Mouse (Mus musculus) neural tube, embryonic 14.5 days (tissue): ENCODE data around the gene Slc41a2. TPM values are rescaled to one million over a fixed set of nuclear protein-coding genes. Genes with fewer than 3 reads are reported as not detected.
A peak's percentile ranks its signal among the peaks of the same experiment; 100 is the strongest.
"Not testable (repeated sequence)": the region's sequence is repeated elsewhere in the genome, so short reads cannot be mapped to it uniquely, and the experiment has no call there.

ENCODE experiments used
- ATAC-seq: fragments of 200-750 bp; cut with Nextera tagmentation; 2 replicates; pipeline ENCODE4 v1.8.0; 2017; ENCODE audit warnings: low read depth, mild to moderate bottlenecking, moderate TSS enrichment, moderate library complexity
- H3K27ac ChIP-seq: fragments of 300-500 bp; sonication (generic); 2 replicates; pipeline ENCODE4 v1.5.1; 2014; ENCODE audit warnings: low read depth, mild to moderate bottlenecking, control low read depth, low read length, moderate library complexity, mixed read lengths
- H3K27me3 ChIP-seq: fragments of 300-500 bp; sonication (generic); 2 replicates; pipeline ENCODE4 v1.6.1; 2014; ENCODE audit warnings: low read length; ENCODE audit not compliant: control insufficient read depth, insufficient read depth
- H3K36me3 ChIP-seq: fragments of 300-500 bp; sonication (generic); 2 replicates; pipeline ENCODE4 v1.6.1; 2014; ENCODE audit warnings: low read length, mixed read lengths; ENCODE audit not compliant: control insufficient read depth, insufficient read depth
- H3K4me1 ChIP-seq: fragments of 300-500 bp; sonication (generic); 2 replicates; pipeline ENCODE4 v1.6.1; 2014; ENCODE audit warnings: low read length; ENCODE audit not compliant: control insufficient read depth, insufficient read depth
- H3K4me2 ChIP-seq: fragments of 300-500 bp; sonication (generic); 2 replicates; pipeline ENCODE4 v1.6.1; 2014; ENCODE audit warnings: mild to moderate bottlenecking, low read depth, low read length, control low read depth
- H3K4me3 ChIP-seq: fragments of 300-500 bp; sonication (generic); 2 replicates; pipeline ENCODE4 v1.5.1; 2014; ENCODE audit warnings: low read depth, low read length, control low read depth, mixed read lengths
- H3K9ac ChIP-seq: fragments of 300-500 bp; sonication (generic); replicated peaks from 2 replicates; pipeline ENCODE4 v1.6.1; 2014; ENCODE audit warnings: low read depth, mild to moderate bottlenecking, control low read depth, low read length, mixed read lengths
- H3K9me3 ChIP-seq: fragments of 300-500 bp; sonication (generic); 2 replicates; pipeline ENCODE4 v1.6.1; 2016; ENCODE audit warnings: low read length; ENCODE audit not compliant: control insufficient read depth
- WGBS: fragments of 180-500 bp; shearing (Covaris S2); extraction: QIAGEN DNeasy Blood & Tissue Kit; methylation state at CpG from one replicate; pipeline ENCODE4 v1.1.7; 2014; 5-methylcytosine and 5-hydroxymethylcytosine counted together
- polyA plus RNA-seq: library from polyadenylated mRNA; unstranded; fragments of >200 nt; fragmentation: Nextera tagmentation; extraction: Ambion mirVana; gene quantifications from 2 replicates; pipeline ENCODE4 v1.2.1, GENCODE M21; 2014

The Slc41a2 gene
- polyA plus RNA-seq, 1 experiment from 2014 or later, result 14.1 TPM

- 89% methylated on average over 4 of the region's 4 CpGs for WGBS
- ATAC-seq, result no peak
- peak overlapping the region; percentile 62 for H3K27ac ChIP-seq
- no peaks in the 10 kb centered on the region for H3K27me3 ChIP-seq
- peak overlapping the region; percentile 76 for H3K4me2 ChIP-seq
- H3K9ac ChIP-seq, result peak overlapping the region; percentile 41; the same call in 1 of the 2 replicates
- H3K36me3 ChIP-seq, result peaks cover 6% of the 10 kb centered on the region; the same call in 1 of the 2 replicates
- peaks cover 11% of the 10 kb centered on the region for H3K4me1 ChIP-seq
- H3K4me3 ChIP-seq, result peak overlapping the region; percentile 70
- H3K9me3 ChIP-seq, result no peaks in the 10 kb centered on the region
Measured at GRCm38 (mm10) chr10:83359451-83359850, 21.8 kb upstream of the Slc41a2 start.

GRCm38 (mm10) chr10:83356416-83356815, 18.7 kb upstream of the Slc41a2 start:
- 88% methylated on average over 12 of the region's 12 CpGs for WGBS
- Histone ChIP-seq H3K4me2 (no peak overlapping the region), H3K36me3 (no peaks in the 10 kb centered on the region), H3K27ac (no peak overlapping the region), H3K9me3 (no peaks in the 10 kb centered on the region), H3K4me1 (peaks cover 6% of the 10 kb centered on the region), H3K9ac (no peak overlapping the region), H3K27me3 (no peaks in the 10 kb centered on the region), H3K4me3 (no peak overlapping the region)
- ATAC-seq, result no peak

DNA sequence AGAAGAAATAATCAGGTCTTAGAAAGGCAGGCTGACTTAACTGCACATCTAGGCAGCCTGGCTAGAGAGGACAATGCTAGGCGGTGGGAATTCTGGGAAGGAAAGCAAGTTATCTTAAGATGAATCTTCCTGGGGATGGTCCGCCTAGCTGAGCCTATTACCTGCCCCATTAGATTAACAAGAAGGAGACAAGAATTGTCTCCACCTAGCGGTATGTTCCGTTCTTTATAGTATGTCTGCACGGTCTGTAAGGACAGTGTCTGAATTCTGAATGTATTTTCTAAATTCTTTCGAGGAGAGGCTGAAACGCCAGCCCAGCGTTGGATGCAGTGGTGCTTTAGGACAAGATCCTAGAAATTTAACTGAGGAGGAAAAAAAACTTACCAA, 16.6 kb upstream of the Slc41a2 start:
- Histone ChIP-seq H3K9me3 (no peaks in the 10 kb centered on the region), H3K36me3 (no peaks in the 10 kb centered on the region), H3K4me2 (no peak overlapping the region), H3K4me1 (no peaks in the 10 kb centered on the region), H3K27me3 (no peaks in the 10 kb centered on the region), H3K9ac (no peak overlapping the region), H3K27ac (no peak overlapping the region), H3K4me3 (no peak overlapping the region)
- 66% methylated on average over 8 of the region's 8 CpGs for WGBS
- no peak for ATAC-seq

GRCm38 (mm10) chr10:83353680-83354332, 16.1 kb upstream of the Slc41a2 start:
- no peak for ATAC-seq
- Histone ChIP-seq H3K9me3 (no peaks in the 10 kb centered on the region), H3K9ac (no peak overlapping the region), H3K4me2 (no peak overlapping the region), H3K4me1 (no peaks in the 10 kb centered on the region), H3K27me3 (no peaks in the 10 kb centered on the region), H3K27ac (no peak overlapping the region), H3K36me3 (no peaks in the 10 kb centered on the region), H3K4me3 (no peak overlapping the region)
- WGBS, result 62% methylated on average over 14 of the region's 14 CpGs

DNA sequence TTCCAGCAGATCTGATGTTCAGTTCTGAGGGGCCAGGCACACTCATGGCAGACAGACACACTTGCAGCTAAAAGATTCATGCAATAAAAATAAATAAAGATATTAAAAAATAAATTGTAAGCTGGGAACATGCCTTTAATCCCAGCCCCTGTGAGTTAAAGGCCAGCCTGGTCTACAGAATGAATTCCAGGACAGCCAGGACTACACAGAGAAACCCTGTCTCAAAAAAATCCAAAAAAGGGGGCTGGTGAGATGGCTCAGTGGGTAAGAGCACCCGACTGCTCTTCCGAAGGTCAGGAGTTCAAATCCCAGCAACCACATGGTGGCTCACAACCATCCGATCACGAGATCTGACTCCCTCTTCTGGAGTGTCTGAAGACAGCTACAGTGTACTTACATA, 14.1 kb upstream of the Slc41a2 start:
- H3K9me3 ChIP-seq, H3K4me3 ChIP-seq, H3K27ac ChIP-seq, H3K4me1 ChIP-seq, H3K36me3 ChIP-seq, H3K9ac ChIP-seq, ATAC-seq, H3K4me2 ChIP-seq, H3K27me3 ChIP-seq: not testable (repeated sequence)
- WGBS, result 86% methylated on average over 3 of the region's 4 CpGs

- WGBS, result 97% methylated on average over 2 of the region's 2 CpGs
- Histone ChIP-seq H3K4me1 (no peaks in the 10 kb centered on the region), H3K36me3 (no peaks in the 10 kb centered on the region), H3K9me3 (no peaks in the 10 kb centered on the region), H3K9ac (no peak overlapping the region), H3K27me3 (no peaks in the 10 kb centered on the region), H3K27ac (no peak overlapping the region), H3K4me2 (no peak overlapping the region), H3K4me3 (no peak overlapping the region)
- ATAC-seq, result no peak
Measured at GRCm38 (mm10) chr10:83350689-83351088, 13.0 kb upstream of the Slc41a2 start.

GRCm38 (mm10) chr10:83347494-83347893, 9.8 kb upstream of the Slc41a2 start:
- WGBS, result 37% methylated on average over 7 of the region's 7 CpGs
- no peaks in the 10 kb centered on the region for H3K9me3 ChIP-seq
- H3K9ac ChIP-seq, result no peak overlapping the region
- no peak for ATAC-seq
- no peak overlapping the region for H3K4me3 ChIP-seq
- no peak overlapping the region for H3K27ac ChIP-seq
- no peak overlapping the region for H3K4me2 ChIP-seq
- H3K27me3 ChIP-seq, result no peaks in the 10 kb centered on the region
- H3K36me3 ChIP-seq, result no peaks in the 10 kb centered on the region
- H3K4me1 ChIP-seq, result no peaks in the 10 kb centered on the region

DNA sequence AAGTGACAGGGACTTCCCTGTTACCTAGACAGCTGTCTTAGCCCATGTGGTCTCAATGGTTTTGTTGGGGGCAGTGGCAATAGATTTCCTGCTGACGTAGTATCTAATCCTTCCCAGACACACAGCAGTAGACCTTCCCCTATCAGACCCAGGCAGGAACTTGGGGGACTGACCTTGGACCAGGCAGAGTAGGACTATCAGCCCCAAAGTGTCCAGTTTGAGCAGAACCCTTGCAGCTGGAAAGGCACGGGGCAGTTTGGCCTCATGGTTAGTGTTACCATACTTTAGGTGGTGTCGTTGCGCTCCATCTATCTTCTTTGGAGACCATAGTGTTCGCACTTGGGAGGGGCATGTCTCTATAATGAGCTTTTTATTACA, 8.7 kb upstream of the Slc41a2 start:
- Histone ChIP-seq H3K4me3 (no peak overlapping the region), H3K27me3 (no peaks in the 10 kb centered on the region), H3K36me3 (no peaks in the 10 kb centered on the region), H3K4me1 (no peaks in the 10 kb centered on the region), H3K4me2 (no peak overlapping the region), H3K9me3 (no peaks in the 10 kb centered on the region), H3K9ac (no peak overlapping the region), H3K27ac (no peak overlapping the region)
- WGBS, result 81% methylated on average over 5 of the region's 5 CpGs
- ATAC-seq, result no peak

DNA sequence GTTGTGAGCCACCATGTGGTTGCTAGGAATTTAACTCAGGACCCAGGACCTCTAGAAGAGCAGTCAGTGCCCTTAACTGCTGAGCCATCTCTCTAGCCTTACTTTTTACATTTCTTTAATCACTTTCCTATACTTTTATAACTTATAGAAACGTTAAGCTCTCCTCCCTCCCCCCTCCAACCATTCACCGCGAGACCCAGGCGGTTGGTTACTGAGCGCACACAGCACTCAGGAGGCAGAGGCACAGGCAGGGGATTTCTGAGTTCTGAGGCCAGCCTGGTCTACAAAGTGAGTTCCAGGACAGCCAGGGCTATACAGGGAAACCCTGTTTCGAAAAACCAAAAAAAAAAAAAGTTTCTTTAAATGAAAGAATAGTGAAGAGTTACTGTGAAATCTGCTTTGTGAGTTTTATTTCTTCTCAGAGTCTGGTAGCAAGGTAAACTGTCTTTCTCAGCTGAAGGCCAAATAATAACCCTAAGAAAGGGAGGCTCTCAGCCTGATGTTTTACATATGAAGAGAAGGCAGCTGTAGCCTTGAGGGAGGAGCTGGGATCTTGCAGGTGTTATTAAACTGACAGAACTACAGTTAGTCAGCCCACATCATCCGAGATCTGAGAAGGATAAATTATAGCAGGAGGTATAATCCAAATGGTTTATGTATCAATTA, 8.1 kb upstream of the Slc41a2 start:
- 38% methylated on average over 7 of the region's 7 CpGs for WGBS

More for the DNA sequence above, 8.1 kb upstream of the Slc41a2 start:
- Histone ChIP-seq H3K4me3 (no peak overlapping the region), H3K27me3 (no peaks in the 10 kb centered on the region), H3K4me2 (no peak overlapping the region), H3K9ac (no peak overlapping the region), H3K4me1 (no peaks in the 10 kb centered on the region), H3K27ac (no peak overlapping the region), H3K36me3 (no peaks in the 10 kb centered on the region), H3K9me3 (no peaks in the 10 kb centered on the region)
- no peak for ATAC-seq
